Mouse (Mus musculus) heart, postnatal 0 days (tissue): Measurements from ENCODE around the gene Twf2.

Experiments used
- CTCF ChIP-seq: IDR thresholded peaks from 2 replicates; pipeline ENCODE4 v1.5.1; 2016; ENCODE audit warnings: antibody characterized with exemption, control low read depth, low read depth
- EP300 ChIP-seq: IDR thresholded peaks from 2 replicates; pipeline ENCODE4 v1.6.1; 2016; ENCODE audit warnings: antibody characterized with exemption, low read depth

DNA sequence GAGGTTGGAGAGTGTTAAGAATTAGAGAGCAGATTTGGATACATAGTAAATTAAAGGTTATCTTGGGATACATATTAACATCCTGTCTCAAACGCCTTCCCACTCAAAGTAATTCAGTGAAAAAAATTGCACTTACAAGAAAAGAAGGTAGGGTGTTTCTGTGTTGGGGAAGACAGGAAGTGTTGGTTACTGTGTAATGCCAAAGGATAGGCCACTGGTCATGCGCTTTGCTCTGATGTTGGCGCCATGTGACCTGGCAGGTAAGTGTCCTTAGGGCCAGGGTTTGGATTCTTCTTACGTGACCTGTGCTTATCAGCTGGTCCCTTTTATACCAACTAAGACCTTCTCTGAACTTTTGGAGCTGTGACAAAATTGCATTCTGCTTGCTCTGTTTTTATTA, 20.8 kb upstream of the Twf2 start:
- TF ChIP-seq CTCF, result no peak
- TF ChIP-seq EP300, result no peak
